Mouse (Mus musculus): ENCODE results near the gene Capn15. TPM values are rescaled to one million over a fixed set of nuclear protein-coding genes. Genes with fewer than 3 reads are reported as not detected.

The Capn15 gene
- total RNA-seq, 2 experiments from 2014 or later, result 53.9 to 59.3 TPM

DNA sequence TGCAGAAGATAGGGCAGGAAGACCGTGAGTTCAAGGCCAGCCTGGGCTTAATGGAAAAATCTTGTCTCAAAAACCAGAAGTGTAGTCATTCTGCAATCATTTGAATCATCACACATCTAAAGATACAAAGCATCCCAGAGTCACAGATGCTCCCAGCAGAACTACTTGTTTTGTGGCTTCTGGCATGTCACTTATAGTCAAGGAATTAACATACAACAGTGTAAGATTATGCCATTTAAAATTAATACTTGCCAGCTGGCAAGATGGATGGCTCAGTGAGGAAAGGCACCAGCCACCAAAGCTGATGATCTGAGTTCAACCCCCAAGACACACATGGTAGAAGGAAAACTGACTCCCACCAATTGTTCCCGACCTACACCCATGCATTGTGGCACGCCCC lies 31.4 kb upstream of the Capn15 start:
- Histone ChIP-seq H3K4me3 (no peak overlapping the region), H3K27ac (no peak overlapping the region; the same call in 1 of the 2 replicates)
- no peak for DNase-seq (ENCODE audit: extremely low spot score in 1 of 2, low spot score in 2 of 2)
- intact Hi-C loops (cut with DNase I), result loop anchor here (5.0 kb wide), 1 partner anchor 40 kb away; no protein-coding TSS in a partner anchor
- no peak for TF ChIP-seq CTCF (IDR thresholded peaks at IDR 0.05)

DNA sequence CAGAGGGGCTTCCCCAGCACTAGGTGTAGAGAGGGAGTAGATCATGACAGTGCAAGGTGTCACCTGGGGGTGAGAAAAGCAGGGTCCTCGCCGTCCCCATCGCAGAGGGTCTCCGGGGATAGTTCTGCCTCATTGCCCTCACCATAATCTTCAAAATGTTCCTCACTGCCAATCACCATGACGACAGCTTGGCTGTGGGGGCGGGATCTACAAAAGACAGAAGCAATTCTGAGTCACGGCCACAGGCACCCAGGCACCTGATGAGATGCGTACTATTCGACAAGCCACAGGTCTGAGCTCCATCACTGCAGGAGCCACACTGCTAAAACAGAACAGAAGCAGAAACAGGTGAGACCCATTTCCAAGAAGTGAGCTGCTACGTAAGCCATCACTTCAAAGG lies 28.1 kb upstream of the Capn15 start:
- intact Hi-C loops (cut with DNase I), result no loop called here
- Histone ChIP-seq H3K27ac (no peak overlapping the region), H3K4me3 (no peak overlapping the region)
- peak; percentile 40 to 59 for DNase-seq (ENCODE audit: extremely low spot score in 1 of 2, low spot score in 2 of 2)
- no peak for TF ChIP-seq CTCF (IDR thresholded peaks at IDR 0.05)

DNA sequence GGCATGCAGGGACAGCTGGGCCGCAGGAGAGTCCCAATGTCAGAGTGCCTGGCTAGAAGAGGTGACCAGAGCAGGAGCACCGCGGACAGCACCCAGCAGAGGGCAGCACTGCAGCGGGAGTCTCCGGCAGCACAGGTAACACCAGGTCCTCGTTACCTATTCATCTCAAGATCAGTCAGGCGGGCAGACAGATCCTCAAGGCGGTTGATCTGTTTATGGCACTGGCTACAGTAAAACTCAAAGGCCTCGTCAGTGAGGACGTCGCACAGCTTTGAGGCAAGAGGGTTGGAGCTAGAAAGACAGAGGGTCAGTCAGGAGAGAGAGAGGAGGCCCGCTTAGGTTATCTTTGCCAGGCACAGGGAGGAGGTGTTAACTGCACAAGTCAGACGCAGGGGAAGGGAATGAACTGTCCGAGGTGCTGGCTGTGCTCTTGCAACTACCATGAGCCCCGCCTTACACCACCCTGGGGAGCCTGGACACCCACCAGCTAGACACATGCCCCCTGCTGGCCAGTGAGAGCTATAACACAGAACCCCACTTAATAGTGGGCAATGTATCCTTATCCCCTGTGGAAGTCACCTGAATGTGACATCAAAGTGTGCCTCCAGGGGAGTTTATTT lies 26.4 kb upstream of the Capn15 start:
- peak; percentile 64 for TF ChIP-seq CTCF (IDR thresholded peaks at IDR 0.05)
- no peak overlapping the region for H3K4me3 ChIP-seq
- H3K27ac ChIP-seq, result no peak overlapping the region
- intact Hi-C loops (cut with DNase I), result loop anchor here (1.0 kb wide), 2 partner anchors 78 to 118 kb away; partner anchors contain the start of gene Decr2
- peak; percentile 63 to 68 for DNase-seq (ENCODE audit: extremely low spot score in 1 of 2, low spot score in 2 of 2)

DNA sequence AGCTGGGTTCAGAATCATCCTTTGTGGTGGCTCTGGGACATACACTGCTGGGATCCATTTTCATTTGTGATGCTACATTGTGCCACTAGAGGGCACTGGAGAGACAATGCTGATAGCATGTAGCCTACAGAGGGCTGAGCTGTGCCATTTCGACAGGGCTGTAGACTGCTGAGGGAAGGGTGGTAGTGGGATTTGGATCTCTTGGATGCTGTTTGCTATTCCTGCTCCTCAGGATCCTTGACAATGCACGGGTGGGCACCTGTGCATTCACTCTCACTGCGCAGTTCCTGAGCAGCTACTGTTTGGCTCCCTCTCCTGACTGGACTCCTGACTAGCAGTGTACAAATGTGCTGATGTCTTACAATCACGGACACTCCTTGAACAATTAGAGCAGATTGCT lies 23.9 kb upstream of the Capn15 start:
- peak; percentile 93 for TF ChIP-seq CTCF (IDR thresholded peaks at IDR 0.05)
- Histone ChIP-seq H3K4me3 (no peak overlapping the region), H3K27ac (no peak overlapping the region)
- peak; percentile 73 to 78 for DNase-seq (ENCODE audit: extremely low spot score in 1 of 2, low spot score in 2 of 2)
- intact Hi-C loops (cut with DNase I), result no loop called here

DNA sequence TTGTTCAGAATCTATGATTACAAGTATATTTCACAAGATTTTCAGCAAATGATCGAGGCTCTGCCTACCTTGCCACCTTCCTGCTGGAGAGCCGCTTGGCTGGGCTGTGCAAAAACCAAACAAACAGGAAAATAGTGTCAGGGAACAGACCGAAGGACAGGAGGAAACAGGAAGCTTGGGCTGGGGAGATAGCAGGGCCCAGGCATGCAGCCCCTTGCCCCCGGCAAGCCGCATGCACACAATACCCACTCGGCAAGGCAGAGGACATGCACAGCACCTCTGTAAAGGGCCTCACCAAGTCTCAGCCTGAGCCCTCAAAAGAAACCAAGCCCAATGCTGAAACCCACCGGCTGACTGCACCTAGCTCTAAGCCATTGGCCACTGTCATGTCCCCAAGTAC lies 23.2 kb upstream of the Capn15 start:
- no peak for TF ChIP-seq CTCF (IDR thresholded peaks at IDR 0.05)
- intact Hi-C loops (cut with DNase I), result no loop called here
- Histone ChIP-seq H3K4me3 (no peak overlapping the region), H3K27ac (no peak overlapping the region)
- DNase-seq (ENCODE audit: extremely low spot score in 1 of 2, low spot score in 2 of 2), result no peak

DNA sequence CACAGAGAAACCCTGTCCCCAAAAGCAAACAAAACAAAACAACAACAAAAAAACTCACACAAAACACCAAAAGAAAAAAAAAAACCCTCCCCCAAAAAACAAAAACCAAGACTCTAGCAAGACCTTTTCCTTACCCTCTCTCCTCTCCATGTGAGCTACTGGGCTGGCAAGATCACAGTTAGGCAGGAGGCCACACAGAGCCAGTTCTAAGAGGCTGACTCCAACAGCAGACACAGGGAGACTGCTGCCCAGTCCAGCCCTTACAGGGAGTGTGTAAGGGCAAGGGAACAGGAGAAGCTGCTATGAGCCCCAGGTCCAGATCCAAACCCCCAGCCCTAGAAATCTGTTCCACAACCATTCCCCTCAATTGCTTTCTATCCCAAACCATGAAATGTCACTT lies 22.7 kb upstream of the Capn15 start:
- no peak for DNase-seq (ENCODE audit: extremely low spot score in 1 of 2, low spot score in 2 of 2)
- Histone ChIP-seq H3K27ac (no peak overlapping the region), H3K4me3 (no peak overlapping the region)
- no peak for TF ChIP-seq CTCF (IDR thresholded peaks at IDR 0.05)
- intact Hi-C loops (cut with DNase I), result no loop called here

DNA sequence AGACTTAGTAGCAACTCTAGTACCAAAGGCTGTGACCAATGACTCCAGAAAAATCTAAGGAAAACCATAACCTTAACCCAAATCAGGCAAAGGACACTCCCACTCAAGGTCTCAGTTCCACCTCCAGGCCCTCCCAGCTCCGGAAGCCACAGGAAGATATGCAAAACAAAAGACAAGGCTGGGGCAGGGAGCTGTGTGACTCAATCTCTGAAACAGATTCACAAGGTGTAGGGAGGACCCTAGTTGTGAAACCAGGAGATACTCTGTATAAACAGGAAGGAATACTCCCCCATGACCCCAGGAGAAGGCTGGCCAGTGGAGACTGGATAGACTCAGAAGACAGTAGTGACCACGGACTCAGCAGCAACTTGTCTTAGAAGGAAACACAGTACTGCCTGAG lies 22.1 kb upstream of the Capn15 start:
- intact Hi-C loops (cut with DNase I), result no loop called here
- no peak for TF ChIP-seq CTCF (IDR thresholded peaks at IDR 0.05)
- Histone ChIP-seq H3K27ac (no peak overlapping the region), H3K4me3 (no peak overlapping the region)
- DNase-seq (ENCODE audit: extremely low spot score in 1 of 2, low spot score in 2 of 2), result no peak

DNA sequence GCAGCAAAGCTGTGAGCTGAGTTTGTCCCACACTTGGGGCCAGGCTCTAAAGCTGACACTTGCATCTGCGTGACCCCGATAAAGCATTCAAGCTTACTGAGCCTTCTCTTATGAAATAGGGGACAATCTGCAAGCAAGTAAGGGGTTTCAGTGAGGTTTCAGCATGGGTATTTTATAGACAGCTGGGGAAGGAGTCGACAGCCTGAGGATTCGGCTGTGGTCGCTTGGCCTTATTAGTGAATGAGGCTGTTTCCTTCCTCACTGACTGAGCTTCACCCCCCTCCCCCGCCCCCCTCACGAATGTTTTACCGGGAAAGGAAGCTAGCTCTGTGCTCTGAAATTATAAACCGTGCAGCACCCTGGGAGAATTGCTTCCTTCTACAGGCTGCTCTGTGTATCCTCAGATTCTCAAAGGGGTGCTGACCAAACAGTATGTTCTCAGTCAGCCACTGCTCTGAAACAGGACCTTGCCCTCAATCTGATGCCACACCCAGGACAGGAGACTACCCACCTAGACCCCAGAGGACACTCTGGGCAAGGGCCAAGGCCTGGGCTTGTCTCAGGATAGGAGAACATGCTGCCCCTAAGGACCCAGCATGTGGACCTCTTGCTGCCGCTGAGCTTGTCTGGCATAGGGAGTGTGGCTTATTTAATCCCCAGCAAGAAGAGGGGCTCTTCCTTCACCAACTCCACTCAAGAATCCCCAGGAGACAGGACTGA lies 20.3 kb upstream of the Capn15 start:
- intact Hi-C loops (cut with DNase I), result no loop called here

DNA sequence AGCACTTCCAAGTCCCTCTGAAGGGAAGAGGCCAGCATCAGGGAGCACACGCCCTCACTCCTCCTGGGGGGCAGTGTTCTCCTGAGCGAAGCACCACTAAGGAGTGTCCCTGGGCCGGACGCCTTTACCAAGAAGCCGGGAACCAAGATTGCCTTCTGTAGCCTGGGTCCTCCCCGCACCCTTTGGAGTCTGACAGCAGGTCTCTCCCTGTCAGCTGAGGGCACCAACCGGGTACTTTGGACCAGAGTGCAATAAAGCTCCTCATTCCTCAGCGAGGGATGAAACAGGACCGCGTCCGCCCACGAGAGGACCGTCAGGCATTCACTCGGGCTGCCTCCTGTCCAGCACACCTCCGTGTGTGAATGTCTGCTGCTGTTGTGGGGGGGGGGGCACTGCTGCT lies 19.1 kb upstream of the Capn15 start:
- no peak overlapping the region for H3K27ac ChIP-seq
- TF ChIP-seq CTCF (IDR thresholded peaks at IDR 0.05), result no peak
- no peak overlapping the region for H3K4me3 ChIP-seq
- intact Hi-C loops (cut with DNase I), result no loop called here
- DNase-seq (ENCODE audit: extremely low spot score in 1 of 2, low spot score in 2 of 2), result no peak

More for the DNA sequence above, 20.3 kb upstream of the Capn15 start:
- H3K4me3 ChIP-seq, result no peak overlapping the region
- no peak for DNase-seq (ENCODE audit: extremely low spot score in 1 of 2, low spot score in 2 of 2)
- TF ChIP-seq CTCF (IDR thresholded peaks at IDR 0.05), result no peak
- H3K27ac ChIP-seq, result no peak overlapping the region

DNA sequence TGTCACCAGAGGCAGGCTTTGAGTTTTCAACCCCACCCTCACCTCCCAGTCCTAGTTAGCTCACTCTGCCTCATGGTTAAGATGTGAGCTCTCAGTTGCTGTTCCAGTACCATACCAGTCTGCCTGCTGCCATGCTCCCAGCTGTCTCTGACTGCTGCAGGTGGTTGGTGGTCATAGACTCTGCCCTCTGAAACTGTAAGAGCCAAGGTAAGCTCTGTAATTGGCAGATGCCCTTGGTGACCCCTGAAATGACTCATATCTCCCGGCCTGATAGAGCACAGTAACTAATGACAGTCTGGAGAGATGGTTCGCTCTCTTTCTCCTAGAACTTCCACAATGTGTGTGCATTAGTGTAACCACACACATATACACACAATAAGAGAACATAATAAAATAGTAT lies 18.3 kb upstream of the Capn15 start:
- no peak for TF ChIP-seq CTCF (IDR thresholded peaks at IDR 0.05)
- H3K4me3 ChIP-seq, result no peak overlapping the region
- intact Hi-C loops (cut with DNase I), result no loop called here
- no peak overlapping the region for H3K27ac ChIP-seq
- no peak for DNase-seq (ENCODE audit: extremely low spot score in 1 of 2, low spot score in 2 of 2)

DNA sequence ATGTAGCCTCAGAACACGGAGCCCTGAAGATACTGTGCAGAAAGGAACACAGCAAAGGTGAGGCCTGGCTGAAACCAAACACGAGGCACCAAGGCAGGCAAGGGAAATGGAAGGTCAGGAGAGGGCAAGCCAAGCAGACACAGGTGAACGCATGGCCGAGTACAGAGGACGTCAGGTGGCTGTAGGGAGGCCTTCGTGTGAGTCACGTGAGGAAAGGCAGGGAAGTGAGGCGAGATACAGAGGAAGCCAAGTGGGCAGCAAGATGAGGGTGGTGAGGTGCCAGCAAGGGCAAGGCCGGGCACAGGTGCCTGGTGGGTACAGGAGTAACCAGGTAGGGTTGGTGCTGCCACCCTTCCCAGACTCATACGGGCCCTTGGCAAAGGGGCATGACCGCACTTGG lies 12.8 kb upstream of the Capn15 start:
- no peak for DNase-seq (ENCODE audit: extremely low spot score in 1 of 2, low spot score in 2 of 2)
- H3K27ac ChIP-seq, result no peak overlapping the region
- intact Hi-C loops (cut with DNase I), result no loop called here
- no peak overlapping the region for H3K4me3 ChIP-seq
- TF ChIP-seq CTCF (IDR thresholded peaks at IDR 0.05), result no peak

DNA sequence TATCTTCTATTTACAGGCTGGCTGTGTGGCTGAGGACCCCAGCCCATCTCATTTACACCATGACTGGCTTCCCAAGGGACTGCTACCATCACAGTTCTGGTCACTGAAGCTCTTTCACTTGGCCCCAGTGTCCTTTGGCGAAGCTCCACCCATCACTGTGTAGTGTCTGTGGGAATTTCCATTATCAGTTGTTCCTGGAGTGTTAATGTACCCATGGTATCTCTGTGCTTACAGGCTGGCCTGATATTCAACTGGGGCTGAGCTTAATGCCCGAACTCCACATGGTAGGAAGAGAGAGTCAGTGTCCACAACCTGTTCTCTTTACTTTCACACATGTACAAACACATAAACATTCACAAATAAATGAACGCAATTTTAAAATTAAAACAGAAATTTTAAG lies 7.9 kb upstream of the Capn15 start:
- H3K27ac ChIP-seq, result no peak overlapping the region
- no peak overlapping the region for H3K4me3 ChIP-seq
- intact Hi-C loops (cut with DNase I), result no loop called here
- DNase-seq (ENCODE audit: extremely low spot score in 1 of 2, low spot score in 2 of 2), result no peak
- no peak for TF ChIP-seq CTCF (IDR thresholded peaks at IDR 0.05)

DNA sequence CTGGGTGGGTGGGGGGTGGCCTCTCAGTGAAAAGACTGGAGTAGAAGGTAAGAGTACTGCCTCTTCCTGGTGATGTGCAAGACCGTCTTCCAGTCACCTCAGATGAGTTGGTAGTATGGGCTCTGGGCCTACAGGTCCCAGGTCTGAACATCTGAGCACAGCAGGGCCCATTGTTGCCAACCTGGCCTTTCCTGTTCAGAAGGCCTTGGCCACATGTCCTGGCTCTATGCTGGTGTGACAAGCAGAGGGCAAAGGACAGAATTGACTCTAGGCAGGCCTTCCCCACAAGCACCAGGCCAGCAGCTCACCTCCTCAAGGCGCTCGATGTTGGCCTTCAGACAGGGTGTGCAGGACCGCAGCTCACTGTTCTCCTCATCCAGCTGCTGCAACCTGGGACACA lies 6.7 kb upstream of the Capn15 start:
- H3K4me3 ChIP-seq, result no peak overlapping the region
- no peak for TF ChIP-seq CTCF (IDR thresholded peaks at IDR 0.05)
- no peak overlapping the region for H3K27ac ChIP-seq
- DNase-seq (ENCODE audit: extremely low spot score in 1 of 2, low spot score in 2 of 2), result no peak
- intact Hi-C loops (cut with DNase I), result no loop called here

All from left cerebral cortex, adult 2 months (tissue).